Mouse (Mus musculus) embryonic facial prominence, embryonic 11.5 days (tissue): ENCODE results near the gene Pdzrn3. TPM values are rescaled to one million over a fixed set of nuclear protein-coding genes. Genes with fewer than 3 reads are reported as not detected.

Experiments used
- ATAC-seq: fragments of 200-750 bp; cut with Nextera tagmentation; replicated peaks from 2 replicates; pipeline ENCODE4 v1.8.0; 2017; ENCODE audit warnings: low read depth; ENCODE audit not compliant: insufficient number of reproducible peaks, low FRiP score, low TSS enrichment
- DNase-seq: peaks from one replicate; pipeline ENCODE4 v3.0.0-alpha.2; 2015; ENCODE audit warnings: low spot score
- H3K27ac ChIP-seq: fragments of 300-500 bp; sonication (generic); replicated peaks from 2 replicates; pipeline ENCODE4 v1.5.1; 2014; ENCODE audit warnings: mild to moderate bottlenecking, low read depth, low read length, control low read depth
- H3K27me3 ChIP-seq: fragments of 300-500 bp; sonication (generic); 2 replicates; pipeline ENCODE4 v1.6.1; 2014; ENCODE audit warnings: mild to moderate bottlenecking, low read length, moderate library complexity, mixed read lengths; ENCODE audit not compliant: control insufficient read depth, insufficient read depth
- H3K36me3 ChIP-seq: fragments of 300-500 bp; sonication (generic); replicated peaks from 2 replicates; pipeline ENCODE4 v1.6.1; 2014; ENCODE audit warnings: low read depth, mild to moderate bottlenecking, low read length, moderate library complexity, mixed read lengths; ENCODE audit not compliant: control insufficient read depth, insufficient read depth
- H3K4me1 ChIP-seq: fragments of 300-500 bp; sonication (generic); 2 replicates; pipeline ENCODE4 v1.6.1; 2014; ENCODE audit warnings: low read length, mixed read lengths; ENCODE audit not compliant: control insufficient read depth, insufficient read depth
- H3K4me2 ChIP-seq: fragments of 300-500 bp; sonication (generic); 2 replicates; pipeline ENCODE4 v1.6.1; 2014; ENCODE audit warnings: low read depth, mild to moderate bottlenecking, control low read depth, low read length, moderate library complexity
- H3K4me3 ChIP-seq: fragments of 300-500 bp; sonication (generic); 2 replicates; pipeline ENCODE4 v1.5.1; 2014; ENCODE audit warnings: low read depth, low read length, control low read depth
- H3K9ac ChIP-seq: fragments of 300-500 bp; sonication (generic); replicated peaks from 2 replicates; pipeline ENCODE4 v1.6.1; 2014; ENCODE audit warnings: mild to moderate bottlenecking, control low read depth, low read length
- H3K9me3 ChIP-seq: fragments of 300-500 bp; sonication (generic); replicated peaks from 2 replicates; pipeline ENCODE4 v1.6.1; 2016; ENCODE audit warnings: mild to moderate bottlenecking, low read length, inconsistent platforms, mixed read lengths; ENCODE audit not compliant: control insufficient read depth
- WGBS: fragments of 180-500 bp; shearing (Covaris S2); extraction: QIAGEN DNeasy Blood & Tissue Kit; methylation state at CpG from one replicate; pipeline ENCODE4 v1.1.7; 2014; 5-methylcytosine and 5-hydroxymethylcytosine counted together
- polyA plus RNA-seq: library from polyadenylated mRNA; unstranded; fragments of >200 nt; fragmentation: Nextera tagmentation; extraction: Ambion mirVana; gene quantifications from 2 replicates; pipeline ENCODE4 v1.2.1, GENCODE M21; 2014

Pdzrn3 gene
- polyA plus RNA-seq, 1 experiment from 2014 or later: 11.9 TPM

DNA sequence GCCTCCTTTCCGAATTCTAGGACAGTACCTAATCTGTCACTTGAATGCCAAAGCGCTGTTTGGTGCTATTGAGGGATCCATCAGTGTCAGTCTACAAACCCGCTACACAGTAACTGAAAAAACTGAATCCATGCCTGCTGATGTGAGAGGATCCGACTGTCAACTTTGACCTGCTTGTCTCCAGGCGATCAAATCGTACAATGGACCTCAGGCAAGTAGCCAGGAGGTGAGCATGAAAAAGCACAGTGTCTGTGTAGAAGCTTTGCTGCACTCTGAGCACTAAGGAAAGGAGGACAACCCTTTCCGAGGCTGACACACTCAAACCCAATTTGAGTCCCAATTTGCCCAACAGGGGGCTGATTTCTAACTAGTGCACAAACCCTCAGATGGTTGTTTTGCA is 24.0 kb downstream of the Pdzrn3 start:
- H3K4me2 ChIP-seq: no peak overlapping the region
- no peak overlapping the region for H3K9ac ChIP-seq
- no peak overlapping the region for H3K27ac ChIP-seq
- H3K4me3 ChIP-seq: no peak overlapping the region
- no peaks in the 10 kb centered on the region for H3K9me3 ChIP-seq
- DNase-seq: no peak
- H3K4me1 ChIP-seq: peaks cover 2% of the 10 kb centered on the region
- ATAC-seq: no peak
- no peaks in the 10 kb centered on the region for H3K36me3 ChIP-seq
- 68% methylated on average over 7 of the region's 7 CpGs for WGBS
- no peaks in the 10 kb centered on the region for H3K27me3 ChIP-seq

DNA sequence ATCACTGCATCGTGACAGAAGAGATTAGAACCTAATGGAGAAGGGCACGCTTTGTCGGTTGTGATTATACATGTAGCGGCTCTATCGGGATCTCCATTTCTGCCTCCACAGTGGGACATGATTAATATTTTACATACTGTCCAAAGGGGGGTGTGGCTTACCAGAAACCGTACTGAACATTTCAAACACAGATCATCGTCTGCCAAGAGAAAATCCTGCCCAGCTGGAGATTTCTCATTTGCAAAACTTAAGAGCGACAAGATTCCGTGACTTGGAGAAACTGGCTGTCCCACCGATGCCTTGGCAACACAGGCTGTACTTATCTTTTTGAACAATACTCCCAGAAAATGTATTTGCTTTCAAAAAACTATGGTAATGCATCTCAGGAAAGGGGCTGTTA is 25.1 kb downstream of the Pdzrn3 start:
- Histone ChIP-seq H3K4me2 (no peak overlapping the region), H3K9me3 (no peaks in the 10 kb centered on the region), H3K4me3 (no peak overlapping the region), H3K36me3 (no peaks in the 10 kb centered on the region), H3K27ac (no peak overlapping the region), H3K27me3 (no peaks in the 10 kb centered on the region), H3K4me1 (peaks cover 2% of the 10 kb centered on the region), H3K9ac (no peak overlapping the region)
- ATAC-seq: no peak
- 89% methylated on average over 10 of the region's 10 CpGs for WGBS
- no peak for DNase-seq

DNA sequence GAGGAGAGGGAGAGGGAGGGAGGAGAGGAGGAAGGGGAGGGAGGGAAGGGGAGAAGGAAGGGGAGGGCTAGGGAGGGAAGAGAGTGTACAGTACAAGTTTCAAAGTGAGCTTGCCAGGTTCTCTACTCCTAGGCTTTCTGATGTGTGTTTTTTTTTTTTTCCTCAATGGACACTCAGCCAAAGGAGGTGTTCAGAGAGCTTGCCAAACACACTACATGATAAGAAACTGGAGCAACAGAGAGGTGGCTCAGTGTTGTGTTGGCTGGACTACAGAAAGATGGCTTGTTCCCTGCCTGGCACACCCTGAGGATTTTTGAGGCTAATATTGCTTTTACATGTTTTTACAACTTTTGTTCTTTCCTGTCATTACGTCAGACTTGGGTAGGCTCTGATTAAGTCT is 26.6 kb downstream of the Pdzrn3 start:
- Histone ChIP-seq H3K27ac (no peak overlapping the region), H3K9ac (no peak overlapping the region), H3K4me3 (no peak overlapping the region), H3K4me2 (no peak overlapping the region), H3K9me3 (no peaks in the 10 kb centered on the region), H3K27me3 (no peaks in the 10 kb centered on the region), H3K36me3 (no peaks in the 10 kb centered on the region), H3K4me1 (peaks cover 2% of the 10 kb centered on the region)
- 60% methylated on average over 1 of the region's 1 CpGs for WGBS
- ATAC-seq (no peak), DNase-seq (no peak)

- H3K4me3 ChIP-seq: no peak overlapping the region
- H3K4me1 ChIP-seq: peaks cover 2% of the 10 kb centered on the region
- H3K36me3 ChIP-seq: no peaks in the 10 kb centered on the region
- H3K9me3 ChIP-seq: no peaks in the 10 kb centered on the region
- no peak for DNase-seq
- no peak for ATAC-seq
- peak overlapping the region; percentile 28; the same call in 1 of the 2 replicates for H3K27ac ChIP-seq
- no peaks in the 10 kb centered on the region for H3K27me3 ChIP-seq
- no peak overlapping the region for H3K9ac ChIP-seq
- 56% methylated on average over 7 of the region's 7 CpGs for WGBS
- no peak overlapping the region for H3K4me2 ChIP-seq
These were observed 27.2 kb downstream of the Pdzrn3 start for GRCm38 (mm10) chr6:101350414-101350973.

DNA sequence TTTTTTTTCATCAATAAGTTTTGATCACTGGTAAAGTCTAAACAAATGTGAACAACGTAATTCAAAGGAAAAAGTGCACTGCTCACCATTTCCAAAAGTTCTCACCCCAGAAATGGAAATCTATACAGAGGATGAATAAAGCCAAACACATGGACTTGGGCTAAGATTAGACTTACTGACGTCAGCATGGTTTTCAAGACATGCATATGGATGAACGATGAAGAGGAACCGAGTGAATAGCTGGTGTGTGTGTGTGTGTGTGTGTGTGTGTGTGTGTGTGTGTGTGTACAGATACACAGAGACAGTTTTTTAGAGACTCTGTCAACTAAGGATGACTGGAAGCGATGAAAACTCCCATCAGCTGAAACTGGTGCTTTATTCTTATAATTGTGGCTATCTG is 29.2 kb downstream of the Pdzrn3 start:
- Histone ChIP-seq H3K27me3 (no peaks in the 10 kb centered on the region), H3K36me3 (no peaks in the 10 kb centered on the region), H3K27ac (no peak overlapping the region), H3K4me1 (no peaks in the 10 kb centered on the region; the same call in 1 of the 2 replicates), H3K9me3 (no peaks in the 10 kb centered on the region), H3K4me3 (no peak overlapping the region), H3K9ac (no peak overlapping the region), H3K4me2 (no peak overlapping the region)
- no peak for DNase-seq
- 76% methylated on average over 5 of the region's 5 CpGs for WGBS
- no peak for ATAC-seq

DNA sequence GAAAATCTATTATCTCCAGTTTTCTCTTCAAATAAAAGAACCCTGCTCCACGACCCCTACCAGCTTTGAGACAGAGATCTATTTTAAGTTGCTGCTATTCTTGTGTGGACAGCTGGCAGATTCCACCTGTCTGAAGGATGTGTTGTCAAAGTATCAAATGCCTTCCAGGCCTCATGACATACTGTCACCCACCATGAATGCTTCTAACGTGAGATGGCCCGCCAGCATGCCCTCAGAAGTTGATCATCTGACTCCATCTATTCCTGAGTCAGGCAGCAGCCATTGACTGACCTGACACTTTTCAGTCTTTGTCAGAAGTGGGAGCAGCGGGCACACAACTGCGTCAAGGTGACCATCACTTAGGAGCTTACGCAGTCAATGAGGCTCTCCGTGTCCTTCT is 37.6 kb downstream of the Pdzrn3 start:
- H3K36me3 ChIP-seq: no peaks in the 10 kb centered on the region
- no peak for ATAC-seq

GRCm38 (mm10) chr6:101337842-101338528 is 39.7 kb downstream of the Pdzrn3 start:
- Histone ChIP-seq H3K9me3 (no peaks in the 10 kb centered on the region), H3K4me1 (no peaks in the 10 kb centered on the region; the same call in 1 of the 2 replicates), H3K4me3 (no peak overlapping the region), H3K9ac (no peak overlapping the region), H3K36me3 (no peaks in the 10 kb centered on the region), H3K4me2 (no peak overlapping the region), H3K27me3 (no peaks in the 10 kb centered on the region), H3K27ac (no peak overlapping the region)
- 64% methylated on average over 10 of the region's 10 CpGs for WGBS
- ATAC-seq (no peak), DNase-seq (no peak)

More for the DNA sequence above, 37.6 kb downstream of the Pdzrn3 start:
- Histone ChIP-seq H3K4me1 (no peaks in the 10 kb centered on the region; the same call in none of the 2 replicates), H3K9me3 (no peaks in the 10 kb centered on the region), H3K27ac (no peak overlapping the region), H3K9ac (no peak overlapping the region), H3K4me2 (no peak overlapping the region), H3K4me3 (no peak overlapping the region), H3K27me3 (no peaks in the 10 kb centered on the region)
- 86% methylated on average over 7 of the region's 7 CpGs for WGBS
- DNase-seq: no peak

- Histone ChIP-seq H3K4me2 (no peak overlapping the region), H3K9ac (no peak overlapping the region), H3K4me1 (no peaks in the 10 kb centered on the region; the same call in 1 of the 2 replicates), H3K27me3 (no peaks in the 10 kb centered on the region), H3K36me3 (no peaks in the 10 kb centered on the region), H3K27ac (no peak overlapping the region), H3K9me3 (no peaks in the 10 kb centered on the region), H3K4me3 (no peak overlapping the region)
- ATAC-seq (no peak), DNase-seq (no peak)
- whole genome bisulfite sequencing: 89% methylated on average over 10 of the region's 10 CpGs
These were observed 41.0 kb downstream of the Pdzrn3 start for GRCm38 (mm10) chr6:101336660-101337059.
